Mouse (Mus musculus) brain, adult 2 months (tissue): ENCODE data around the gene Samhd1.

Source experiments
- DNase-seq: peaks from one replicate; pipeline ENCODE4 v3.0.0; 2011; ENCODE audit warnings: low read depth, low spot score

Gene Samhd1

GRCm38 (mm10) chr2:157099532-157100318, 35.3 kb downstream of the Samhd1 start:
- DNase-seq: no peak

- DNase-seq: peak; percentile 85
Measured at GRCm38 (mm10) chr2:157095005-157095755, 39.9 kb downstream of the Samhd1 start.

- DNase-seq: peak; percentile 40
Measured at GRCm38 (mm10) chr2:157092024-157092423, 43.0 kb downstream of the Samhd1 start.

GRCm38 (mm10) chr2:157087536-157088317, 47.3 kb downstream of the Samhd1 start:
- DNase-seq: peak; percentile 88

GRCm38 (mm10) chr2:157086796-157087195, 48.3 kb downstream of the Samhd1 start, which contains the start of gene Tldc2:
Tldc2 (plus strand) TSS chr2:157087055.
- DNase-seq: no peak

GRCm38 (mm10) chr2:157084831-157085585, 50.1 kb downstream of the Samhd1 start:
- DNase-seq: no peak

GRCm38 (mm10) chr2:157081960-157082359, 53.1 kb downstream of the Samhd1 start:
- no peak for DNase-seq

- DNase-seq: no peak
Measured at GRCm38 (mm10) chr2:157081331-157081730, 53.7 kb downstream of the Samhd1 start.

- DNase-seq: no peak
Measured at GRCm38 (mm10) chr2:157079701-157080180, 55.3 kb downstream of the Samhd1 start.

GRCm38 (mm10) chr2:157078793-157079700, 56.0 kb downstream of the Samhd1 start, which contains the start of gene Soga1:
Soga1 (minus strand) TSS chr2:157079254.
- peak; percentile 93 for DNase-seq

GRCm38 (mm10) chr2:157078059-157078792, 56.8 kb downstream of the Samhd1 start:
- DNase-seq: peak; percentile 38

- peak; percentile 87 for DNase-seq
Measured at GRCm38 (mm10) chr2:157077641-157078058, 57.4 kb downstream of the Samhd1 start.

GRCm38 (mm10) chr2:157077160-157077559, 57.9 kb downstream of the Samhd1 start:
- DNase-seq: peak; percentile 84

GRCm38 (mm10) chr2:157076585-157076984, 58.5 kb downstream of the Samhd1 start:
- DNase-seq: no peak

GRCm38 (mm10) chr2:157075685-157076084, 59.4 kb downstream of the Samhd1 start:
- peak; percentile 90 for DNase-seq

GRCm38 (mm10) chr2:157075226-157075625, 59.8 kb downstream of the Samhd1 start:
- DNase-seq: no peak

- DNase-seq: no peak
Measured at GRCm38 (mm10) chr2:157074772-157075171, 60.3 kb downstream of the Samhd1 start.

GRCm38 (mm10) chr2:157074186-157074724, 60.8 kb downstream of the Samhd1 start:
- peak; percentile 96 for DNase-seq
